Mouse (Mus musculus): ENCODE results near the gene Klhl22.

GRCm38 (mm10) chr16:17839976-17840375, 80.6 kb downstream of the Klhl22 start:
- TF ChIP-seq POLR2A (IDR thresholded peaks at IDR 0.05; ENCODE audit: low read depth, low read length): no peak
- no peak for TF ChIP-seq CTCF (IDR thresholded peaks at IDR 0.05; ENCODE audit: extremely low read depth, insufficient read depth, insufficient read length, insufficient replicate concordance)

Data from spleen, adult 2 months (tissue).